9 mouse cellular contexts compared by ENCODE assay signal in the genomic region with DNA sequence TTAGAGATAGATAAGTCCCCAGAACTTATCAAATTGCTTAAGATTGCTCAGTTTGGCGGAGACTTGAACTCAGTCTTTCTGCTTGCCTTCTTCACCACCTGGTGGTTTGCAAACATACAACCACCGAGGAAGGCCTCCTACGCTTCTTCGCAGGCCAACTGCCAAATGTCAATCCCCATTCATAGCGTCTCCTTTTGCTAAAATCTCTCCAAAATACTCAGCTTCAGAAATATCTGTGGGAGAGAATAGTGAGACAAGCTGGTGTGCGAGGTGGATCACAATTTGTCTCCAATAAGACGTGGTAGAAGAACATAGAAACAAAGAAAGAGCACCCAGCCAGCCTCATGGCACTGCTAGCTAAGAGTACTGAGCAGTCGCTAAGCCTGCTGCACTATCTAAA. TPM values are rescaled to one million over a fixed set of nuclear protein-coding genes. Genes with fewer than 3 reads are reported as not detected.
DNase-seq lines count a peak whose midpoint lies in the region; ATAC-seq and TF ChIP-seq lines count a peak whose summit lies in the region.
"Had no signal": no experiment of that assay in that cellular context is flagged by ENCODE, and none has a peak within 500 bp of the region (broad histone marks: within the 10 kb centered on the region; RNA-seq: fewer than 3 reads in every experiment).

No protein-coding gene starts in this region.

- H3K36me3 ChIP-seq in heart, embryonic 13.5 days: no peaks in the 10 kb centered on the region
- no peaks in the 10 kb centered on the region for H3K36me3 ChIP-seq in hindbrain, embryonic 13.5 days
- H3K36me3 ChIP-seq in liver, embryonic 13.5 days: no peaks in the 10 kb centered on the region

- WGBS in heart, embryonic 13.5 days: 39% methylated on average over 8 of the region's 8 CpGs
- 50% methylated on average over 8 of the region's 8 CpGs for WGBS in hindbrain, embryonic 13.5 days
- 36% methylated on average over 8 of the region's 8 CpGs for WGBS in liver, embryonic 13.5 days (ENCODE audit: insufficient replicate concordance)

- H3K4me3 ChIP-seq in heart, embryonic 13.5 days: peak overlapping the region; percentile 69
- H3K4me3 ChIP-seq in cortical plate, adult 2 months (ENCODE audit: insufficient read depth, low read length): peak overlapping the region; percentile 32; the same call in 1 of the 2 replicates
- H3K4me3 ChIP-seq in hindbrain, embryonic 13.5 days: peak overlapping the region; percentile 64
- H3K4me3 ChIP-seq in liver, embryonic 13.5 days (replicated peaks): peak overlapping the region; percentile 52; the same call in 1 of the 2 replicates

- no peak for DNase-seq in heart, postnatal 36 days
- no peak for DNase-seq in liver, embryonic 13.5 days
- DNase-seq in thymus, postnatal 36 days: no peak
- DNase-seq in thymus, postnatal 4 days: no peak
- no peak for DNase-seq in thymus, postnatal 10 days (ENCODE audit: low spot score in 2 of 2)

- peaks cover 4% of the 10 kb centered on the region for H3K4me1 ChIP-seq in heart, embryonic 13.5 days
- H3K4me1 ChIP-seq in cortical plate, adult 2 months (ENCODE audit: control insufficient read depth, insufficient read depth, low read length): no peaks in the 10 kb centered on the region
- H3K4me1 ChIP-seq in hindbrain, embryonic 13.5 days (replicated peaks): peaks cover 16% of the 10 kb centered on the region
- peaks cover 7% of the 10 kb centered on the region; the same call in 1 of the 2 replicates for H3K4me1 ChIP-seq in liver, embryonic 13.5 days (replicated peaks)

- peaks cover 78% of the 10 kb centered on the region for H3K27me3 ChIP-seq in heart, embryonic 13.5 days (replicated peaks)
- peaks cover 50% of the 10 kb centered on the region for H3K27me3 ChIP-seq in hindbrain, embryonic 13.5 days
- H3K27me3 ChIP-seq in liver, embryonic 13.5 days: peaks cover 84% of the 10 kb centered on the region

- intact Hi-C loops in heart, postnatal 36 days (cut with DNase I): loop anchor here (2.0 kb wide), 1 partner anchor 13 kb away; no protein-coding TSS in a partner anchor

- no peak for ATAC-seq in heart, embryonic 13.5 days (ENCODE audit: extremely low read depth, insufficient number of reproducible peaks, low FRiP score, low TSS enrichment)
- no peak for ATAC-seq in hindbrain, embryonic 13.5 days (ENCODE audit: low FRiP score)
- no peak for ATAC-seq in liver, embryonic 13.5 days (ENCODE audit: low read depth)

- no peak overlapping the region for H3K27ac ChIP-seq in heart, embryonic 13.5 days (replicated peaks)
- no peak overlapping the region for H3K27ac ChIP-seq in cortical plate, adult 2 months (ENCODE audit: insufficient read depth, low read length)
- peak overlapping the region; percentile 93; the same call in 1 of the 2 replicates for H3K27ac ChIP-seq in hindbrain, embryonic 13.5 days
- H3K27ac ChIP-seq in liver, embryonic 13.5 days: no peak overlapping the region

- peak overlapping the region; percentile 94 for H3K4me2 ChIP-seq in heart, embryonic 13.5 days
- H3K4me2 ChIP-seq in hindbrain, embryonic 13.5 days: peak overlapping the region; percentile 80
- peak overlapping the region; percentile 69 for H3K4me2 ChIP-seq in liver, embryonic 13.5 days

- H3K9me3 ChIP-seq in heart, embryonic 13.5 days: no peaks in the 10 kb centered on the region
- no peaks in the 10 kb centered on the region for H3K9me3 ChIP-seq in hindbrain, embryonic 13.5 days
- H3K9me3 ChIP-seq in liver, embryonic 13.5 days (replicated peaks): no peaks in the 10 kb centered on the region

- no peak for TF ChIP-seq CTCF in cortical plate, adult 2 months (IDR thresholded peaks at IDR 0.05; ENCODE audit: extremely low read depth, insufficient read depth, low read length)

- TF ChIP-seq POLR2A in cortical plate, adult 2 months (IDR thresholded peaks at IDR 0.05; ENCODE audit: extremely low read depth, insufficient read depth, low read length): no peak

- H3K9ac ChIP-seq in heart, embryonic 13.5 days: 0 out of 2 replicates have a peak overlapping the region, but pooled peaks have one; percentile 82
- H3K9ac ChIP-seq in hindbrain, embryonic 13.5 days: peak overlapping the region; percentile 88
- H3K9ac ChIP-seq in liver, embryonic 13.5 days: no peak overlapping the region

RNA-seq across cellular contexts. Expression of a gene that starts 0.5 kb away (rescaled TPM):
- polyA plus RNA-seq in heart, embryonic 13.5 days (2015; fragmentation: Nextera tagmentation; extraction: Ambion mirVana): 1.5 and 2.4 TPM in 2 replicates
- 1 to 10 TPM; 3.6 to 4.0 TPM for total RNA-seq in heart, postnatal 36 days (2021)
- 2.6 and 3.2 TPM in 2 replicates for polyA plus RNA-seq in cortical plate, adult 2 months (2012; rRNA removed)
- 4.7 and 4.8 TPM in 2 replicates for polyA plus RNA-seq in hindbrain, embryonic 13.5 days (2015; fragmentation: Nextera tagmentation; extraction: Ambion mirVana)
- 0.05 and 0.06 TPM in 2 replicates for polyA plus RNA-seq in liver, embryonic 13.5 days (2015; fragmentation: Nextera tagmentation; extraction: Ambion mirVana)
- total RNA-seq: CH12.LX had no signal

RNA-seq across cellular contexts. Expression of a gene that starts 15.0 kb away (rescaled TPM):
- 23.4 and 26.2 TPM in 2 replicates for polyA plus RNA-seq in heart, embryonic 13.5 days (2015; fragmentation: Nextera tagmentation; extraction: Ambion mirVana)
- total RNA-seq in heart, postnatal 36 days (2021): 10 to 100 TPM; 19.9 to 20.1 TPM
- polyA plus RNA-seq in cortical plate, adult 2 months (2012; rRNA removed): 55.8 and 57.5 TPM in 2 replicates
- polyA plus RNA-seq in hindbrain, embryonic 13.5 days (2015; fragmentation: Nextera tagmentation; extraction: Ambion mirVana): 41.2 and 41.5 TPM in 2 replicates
- 15.2 and 19.5 TPM in 2 replicates for polyA plus RNA-seq in liver, embryonic 13.5 days (2015; fragmentation: Nextera tagmentation; extraction: Ambion mirVana)

RNA-seq across cellular contexts. Expression of a gene that starts 36.3 kb away (rescaled TPM):
- 34.7 and 36.6 TPM in 2 replicates for polyA plus RNA-seq in heart, embryonic 13.5 days (2015; fragmentation: Nextera tagmentation; extraction: Ambion mirVana)
- 10 to 100 TPM; 21.5 to 26.3 TPM for total RNA-seq in heart, postnatal 36 days (2021)
- 64.4 and 65.6 TPM in 2 replicates for polyA plus RNA-seq in cortical plate, adult 2 months (2012; rRNA removed)
- 58.1 and 65.5 TPM in 2 replicates for polyA plus RNA-seq in hindbrain, embryonic 13.5 days (2015; fragmentation: Nextera tagmentation; extraction: Ambion mirVana)
- 9.5 and 10.0 TPM in 2 replicates for polyA plus RNA-seq in liver, embryonic 13.5 days (2015; fragmentation: Nextera tagmentation; extraction: Ambion mirVana)
